Mouse (Mus musculus): ENCODE measurements at regions not wholly inside any gene's neighbourhood (a gene's known extent, or its start where the extent isn't known, plus 50 kb on each side); places are given as distances from the start of the nearest gene placed in this dataset.

DNA sequence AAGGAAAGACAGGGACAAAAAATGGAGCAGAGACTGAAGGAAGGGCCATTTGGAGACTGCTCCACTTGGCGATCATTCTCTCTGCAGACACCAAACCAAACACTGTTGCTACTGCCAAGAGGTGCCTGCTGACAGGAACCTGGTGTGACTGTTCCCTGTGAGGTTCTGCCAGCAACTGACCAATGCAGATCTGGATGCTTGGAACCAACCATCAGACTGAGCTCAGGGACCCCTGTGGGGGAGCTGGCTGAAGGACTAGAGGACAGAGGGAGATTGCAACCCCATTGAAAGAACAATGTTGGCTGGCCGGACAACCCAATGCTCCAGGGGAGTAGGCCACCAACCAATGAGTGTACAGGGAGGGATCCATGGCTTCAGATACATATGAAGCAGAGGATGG lies 139.2 kb upstream of the Cep126 start:
- no peak for DNase-seq (ENCODE audit: low spot score)

DNA sequence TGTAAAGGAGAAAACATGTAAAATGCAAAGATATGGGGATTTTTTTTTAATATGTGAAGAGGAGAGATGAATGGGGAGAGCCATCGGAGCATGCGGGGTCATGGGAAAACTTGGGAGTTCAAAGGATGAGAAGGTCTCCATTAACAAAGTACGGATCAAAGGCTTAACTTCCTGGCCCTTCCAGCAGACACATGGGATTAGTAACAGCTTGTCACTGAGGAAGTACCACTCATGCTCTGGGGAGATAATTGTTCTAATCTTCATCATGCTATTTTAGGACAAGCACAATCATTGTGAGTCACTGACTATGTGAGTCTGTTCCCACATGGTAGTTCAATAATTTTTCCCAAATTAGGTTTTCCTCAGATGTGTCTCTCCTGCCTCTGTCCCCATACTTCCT lies 115.4 kb upstream of the Cep126 start:
- DNase-seq (ENCODE audit: low spot score): no peak

DNA sequence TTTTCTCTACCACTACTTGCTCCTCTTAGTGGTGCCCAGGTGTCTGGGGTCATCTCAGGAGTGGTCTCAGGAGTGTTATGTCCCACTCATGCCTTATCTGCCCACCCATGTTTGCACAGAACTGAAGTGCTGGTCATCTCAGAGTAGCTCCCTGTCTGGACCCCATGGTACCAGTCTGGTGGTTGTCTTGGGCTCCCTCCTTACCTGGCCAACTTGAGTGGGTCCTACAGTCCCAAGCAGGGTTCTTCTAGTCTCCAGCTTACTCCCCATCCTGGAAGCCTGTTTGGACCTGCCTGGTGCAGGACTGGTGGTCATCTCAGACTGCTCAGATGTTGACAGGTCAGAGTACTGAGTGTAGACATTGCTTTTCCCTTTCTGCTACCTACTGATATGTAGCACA lies 94.0 kb upstream of the Cep126 start:
- DNase-seq (ENCODE audit: low spot score): no peak

DNA sequence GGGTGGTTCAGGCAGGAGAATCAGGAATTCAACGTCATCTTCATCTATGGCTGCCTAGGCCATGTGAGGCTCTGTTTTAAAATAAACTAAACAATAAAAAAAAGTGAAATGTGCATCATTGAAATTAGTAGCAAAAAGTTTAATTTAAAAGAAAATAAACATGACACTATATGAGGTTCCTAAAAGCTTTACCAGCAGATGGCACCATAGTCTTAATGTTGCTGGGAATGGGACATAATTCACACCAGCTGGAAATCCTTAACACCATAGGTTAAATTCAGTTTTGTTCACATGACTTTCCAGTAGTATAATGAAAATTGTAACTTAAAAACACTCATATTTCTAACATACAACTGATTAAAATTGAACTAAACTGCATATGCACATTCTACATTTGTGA lies 92.3 kb upstream of the Cep126 start:
- DNase-seq (ENCODE audit: low spot score): peak; percentile 19

DNA sequence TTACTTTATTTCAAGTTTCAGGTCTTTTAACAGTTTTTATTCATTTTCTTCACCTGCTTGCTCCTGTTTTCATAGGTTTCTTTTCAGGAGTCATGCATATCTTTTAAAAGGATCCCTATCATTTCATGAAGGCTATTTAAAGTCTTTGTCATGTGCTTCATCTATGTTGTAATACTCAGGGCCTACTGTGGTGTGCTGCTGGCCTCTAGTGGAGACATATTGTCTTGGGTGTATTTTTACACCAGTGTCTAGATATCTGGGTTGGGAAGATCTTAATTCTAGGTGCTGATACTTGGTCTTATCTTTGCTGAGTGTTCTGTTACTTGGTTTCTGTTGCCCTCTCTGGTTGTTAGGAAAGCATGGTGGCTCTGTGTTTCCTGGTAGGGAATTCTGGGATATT lies 74.8 kb upstream of the Cep126 start:
- peak; percentile 51 for DNase-seq (ENCODE audit: low spot score)

DNA sequence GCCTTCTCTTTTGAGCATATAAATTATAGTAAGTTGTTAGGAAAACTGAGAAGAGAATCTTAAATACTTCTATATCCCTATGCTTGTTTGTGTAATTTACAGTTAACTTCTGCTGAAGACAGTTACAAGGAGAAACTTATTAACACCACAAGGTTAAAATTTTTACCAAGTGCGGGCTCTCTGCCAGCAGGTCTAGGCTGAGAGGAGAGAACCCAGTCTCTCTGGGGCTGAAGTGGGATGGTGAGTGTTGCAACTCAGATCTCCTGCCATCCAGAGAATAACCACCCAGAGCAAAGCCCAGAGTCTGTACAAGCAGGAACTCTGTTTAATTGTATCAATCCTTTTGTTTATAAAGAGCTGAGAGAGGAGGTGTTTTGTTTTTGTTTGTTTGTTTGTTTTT lies 51.3 kb upstream of the Cep126 start:
- no peak for DNase-seq (ENCODE audit: low spot score)

Data from layer of hippocampus, adult 11-12 months (tissue).